Mouse (Mus musculus): ENCODE data around the gene Trip6. TPM values are rescaled to one million over a fixed set of nuclear protein-coding genes. Genes with fewer than 3 reads are reported as not detected.

Trip6 gene
- total RNA-seq (2021): 1 to 10 TPM; 5.8 to 6.9 TPM

DNA sequence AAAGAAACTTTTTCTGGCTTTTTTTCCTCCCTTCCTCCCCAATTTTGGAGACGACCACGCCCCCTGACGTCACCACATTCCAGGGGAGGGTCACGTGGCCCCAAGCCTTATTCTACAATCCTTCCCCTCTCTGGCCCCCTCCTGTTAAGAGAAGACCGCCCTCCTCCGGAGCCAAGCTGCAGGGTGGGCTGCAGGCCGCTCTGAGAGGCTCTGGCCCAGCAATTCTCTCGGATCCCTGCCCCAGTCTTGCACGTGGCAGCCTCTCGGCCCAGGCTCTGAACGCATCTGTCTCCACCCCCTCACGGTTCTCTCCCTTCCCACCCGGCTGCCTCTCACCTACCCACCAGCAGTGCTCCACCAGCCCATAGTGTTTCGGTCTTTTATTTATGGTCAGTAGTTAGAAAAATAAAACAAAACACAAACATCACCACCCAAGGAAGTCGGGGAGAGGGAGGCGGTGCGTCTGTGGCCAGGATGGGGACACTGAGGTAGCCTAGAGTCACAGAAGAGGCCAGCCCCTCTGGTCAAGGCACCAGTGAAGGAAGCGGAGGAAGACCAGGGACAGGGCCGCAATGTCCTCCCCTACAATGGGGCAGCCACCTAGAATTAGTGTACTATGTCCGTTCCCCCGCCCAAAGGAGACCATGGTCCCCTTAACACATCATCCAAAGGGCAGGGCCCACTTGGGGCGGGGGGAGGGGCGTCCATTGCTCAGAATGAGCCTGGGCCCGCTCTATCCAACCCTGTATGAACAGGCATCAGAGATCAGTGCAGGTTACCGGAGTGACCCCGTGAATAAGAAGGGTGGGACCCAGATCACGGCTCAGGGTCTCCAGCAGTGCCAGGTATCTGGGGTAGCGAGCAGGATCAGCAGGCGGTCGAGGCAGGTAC lies at the start of gene Trip6:
Gene Trip6, minus strand, starts transcription at position 212 of the 891 bp plus-strand sequence.
- DNase-seq: peak; percentile 43 to 53

DNA sequence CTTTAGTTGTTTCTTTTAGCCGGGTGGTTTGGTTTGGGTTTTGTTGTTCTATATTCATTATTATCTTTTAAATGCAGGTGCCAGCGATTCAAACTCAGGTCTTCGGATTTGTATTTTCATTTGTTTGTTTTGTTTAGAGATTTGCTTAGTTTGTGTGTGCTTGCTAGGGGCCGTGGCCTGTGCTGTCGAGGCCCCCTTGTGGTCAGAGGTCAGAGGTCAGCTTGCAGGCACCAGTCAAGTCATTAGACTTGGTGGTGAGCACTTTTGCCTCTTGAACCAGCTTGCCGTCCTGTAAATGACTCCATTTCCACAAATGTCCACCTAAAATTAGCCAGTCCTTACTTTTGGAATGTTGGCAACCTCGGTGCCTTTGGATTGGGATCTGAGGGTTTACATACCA lies 44.2 kb upstream of the Trip6 start:
- DNase-seq: no peak

DNA sequence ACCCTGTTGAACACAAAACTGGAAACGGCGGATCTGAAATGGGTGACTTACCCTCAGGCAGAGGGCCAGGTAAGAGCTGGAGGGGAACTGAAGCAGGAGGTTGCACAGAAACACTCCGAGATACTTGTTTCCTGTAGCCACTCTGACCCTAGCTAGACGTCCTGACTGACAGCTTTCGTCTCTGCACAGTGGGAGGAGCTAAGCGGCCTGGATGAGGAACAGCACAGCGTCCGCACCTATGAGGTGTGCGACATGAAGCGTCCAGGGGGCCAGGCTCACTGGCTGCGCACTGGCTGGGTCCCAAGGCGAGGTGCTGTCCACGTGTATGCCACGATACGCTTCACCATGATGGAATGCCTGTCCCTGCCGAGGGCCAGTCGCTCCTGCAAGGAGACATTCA lies 39.9 kb upstream of the Trip6 start:
- no peak for DNase-seq

DNA sequence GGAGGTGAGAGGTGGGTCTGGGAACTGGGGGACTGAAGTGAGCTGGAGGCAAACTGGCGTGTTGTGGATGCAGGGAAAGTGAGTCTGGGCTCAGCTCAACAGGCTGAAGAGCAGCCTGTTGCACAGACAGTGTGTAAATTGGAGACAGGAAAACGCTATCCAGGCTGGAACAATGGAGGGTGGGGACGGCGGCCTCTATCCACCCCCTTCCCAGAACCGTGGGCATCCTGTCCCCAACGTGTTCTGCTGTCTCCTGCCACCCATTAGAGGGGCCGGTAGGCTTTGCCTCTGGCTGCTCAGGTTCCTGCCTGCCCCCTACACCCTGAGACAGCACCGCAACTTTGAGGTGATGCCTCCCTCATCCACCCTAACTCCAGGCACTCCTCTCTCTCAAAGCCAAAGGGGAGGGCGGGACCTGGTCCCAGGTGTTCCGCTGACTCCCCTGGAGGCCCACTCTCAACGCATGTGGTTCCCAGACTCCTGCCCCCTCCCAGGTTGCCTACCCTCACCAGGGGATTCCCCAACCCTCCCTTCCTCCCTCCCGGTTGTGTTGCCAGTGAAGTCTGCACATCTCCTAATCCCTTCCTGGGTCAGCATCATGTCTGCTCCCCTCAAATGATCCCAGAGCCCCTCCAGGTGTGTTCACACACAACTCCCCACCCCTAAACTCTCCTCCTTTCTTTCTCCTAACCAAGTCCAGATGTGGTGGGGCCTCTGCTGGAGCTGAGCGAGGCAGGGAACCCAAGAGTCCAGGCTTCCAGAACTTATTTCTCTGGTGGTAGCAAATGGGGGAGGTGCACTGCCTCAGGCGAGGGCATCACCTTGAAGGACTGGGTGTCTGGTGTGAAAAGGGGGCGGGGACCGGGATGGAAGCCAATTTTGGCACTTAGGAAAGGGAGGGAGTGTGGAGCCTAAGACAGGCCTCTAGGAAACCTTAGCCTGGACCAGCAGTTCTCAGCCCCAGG lies 38.1 kb upstream of the Trip6 start:
- no peak for DNase-seq

DNA sequence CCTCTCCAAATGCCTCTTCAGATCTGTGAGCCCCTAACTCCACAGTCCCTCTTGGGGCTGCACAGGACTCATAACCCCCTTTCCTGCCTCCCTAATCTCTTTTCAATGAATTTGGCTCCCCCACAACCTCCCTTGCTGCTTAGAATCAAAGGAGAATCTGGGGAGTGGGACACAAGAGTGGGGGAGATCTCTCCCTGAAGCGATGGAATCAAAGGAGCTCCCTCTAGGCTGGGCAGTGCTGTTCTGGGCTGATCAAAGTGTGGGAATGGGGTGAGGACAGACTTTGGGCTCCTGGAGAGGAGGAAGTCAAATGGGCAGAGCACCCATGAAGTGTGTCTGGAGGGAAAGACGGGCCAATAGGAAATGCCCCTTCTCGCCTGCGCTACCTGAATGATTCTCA lies 37.2 kb upstream of the Trip6 start:
- DNase-seq: no peak

DNA sequence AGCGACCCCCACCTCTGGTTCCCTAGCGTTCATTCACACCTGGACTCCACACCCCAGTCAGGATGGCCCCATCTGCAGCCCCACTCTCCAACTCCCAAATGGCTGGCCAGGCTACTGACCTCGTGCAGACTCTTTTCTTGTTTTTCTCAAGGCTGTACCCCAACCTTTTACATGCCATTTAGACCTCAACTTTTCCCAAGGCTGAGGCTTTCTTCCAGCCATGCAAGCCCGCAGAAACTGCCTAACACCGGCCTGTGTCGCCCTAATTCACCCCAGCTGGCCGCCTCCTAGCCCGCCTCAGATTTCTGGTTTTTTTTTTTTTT lies 36.8 kb upstream of the Trip6 start:
- no peak for DNase-seq

DNA sequence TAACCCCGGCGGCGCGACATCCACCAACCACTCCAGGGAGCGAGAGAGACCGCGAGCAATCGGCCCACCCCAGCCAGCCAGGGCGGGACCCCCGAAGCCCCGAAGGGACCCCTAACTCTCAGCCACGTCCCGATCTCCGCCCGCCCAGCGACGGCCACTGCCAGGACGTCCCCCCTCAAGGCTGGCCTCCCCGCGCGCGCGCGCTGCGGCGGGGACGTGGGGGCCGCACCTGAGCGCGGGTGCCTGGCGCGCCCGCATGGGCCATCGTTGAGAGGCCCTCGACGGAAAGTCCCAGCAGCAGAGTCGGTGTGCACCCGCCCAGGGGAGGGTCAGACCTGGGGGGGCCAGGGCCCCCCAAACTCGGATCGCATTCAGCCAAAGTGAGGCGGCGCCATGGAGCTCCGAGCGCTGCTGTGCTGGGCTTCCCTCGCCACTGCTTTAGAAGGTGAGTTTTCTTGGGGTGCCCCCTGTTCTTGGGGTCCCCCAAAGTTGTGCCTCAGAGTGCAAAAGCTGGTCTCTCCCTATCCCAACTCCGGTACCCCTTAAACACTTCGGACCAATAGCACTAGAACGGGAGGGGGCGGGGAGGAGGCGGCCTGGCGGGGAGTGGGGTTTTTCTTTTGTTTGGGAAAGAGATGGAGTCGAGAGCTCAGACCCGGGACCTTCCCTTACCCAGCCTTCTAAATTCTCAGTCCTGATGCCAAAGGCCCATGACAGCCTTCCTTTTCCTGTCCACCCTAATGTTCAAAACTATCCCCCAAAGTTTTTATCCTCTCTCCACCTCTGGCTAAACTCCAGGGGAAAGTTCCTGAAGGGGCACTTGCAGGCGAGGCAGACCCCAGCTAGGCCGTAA lies 36.2 kb upstream of the Trip6 start:
- no peak for DNase-seq

DNA sequence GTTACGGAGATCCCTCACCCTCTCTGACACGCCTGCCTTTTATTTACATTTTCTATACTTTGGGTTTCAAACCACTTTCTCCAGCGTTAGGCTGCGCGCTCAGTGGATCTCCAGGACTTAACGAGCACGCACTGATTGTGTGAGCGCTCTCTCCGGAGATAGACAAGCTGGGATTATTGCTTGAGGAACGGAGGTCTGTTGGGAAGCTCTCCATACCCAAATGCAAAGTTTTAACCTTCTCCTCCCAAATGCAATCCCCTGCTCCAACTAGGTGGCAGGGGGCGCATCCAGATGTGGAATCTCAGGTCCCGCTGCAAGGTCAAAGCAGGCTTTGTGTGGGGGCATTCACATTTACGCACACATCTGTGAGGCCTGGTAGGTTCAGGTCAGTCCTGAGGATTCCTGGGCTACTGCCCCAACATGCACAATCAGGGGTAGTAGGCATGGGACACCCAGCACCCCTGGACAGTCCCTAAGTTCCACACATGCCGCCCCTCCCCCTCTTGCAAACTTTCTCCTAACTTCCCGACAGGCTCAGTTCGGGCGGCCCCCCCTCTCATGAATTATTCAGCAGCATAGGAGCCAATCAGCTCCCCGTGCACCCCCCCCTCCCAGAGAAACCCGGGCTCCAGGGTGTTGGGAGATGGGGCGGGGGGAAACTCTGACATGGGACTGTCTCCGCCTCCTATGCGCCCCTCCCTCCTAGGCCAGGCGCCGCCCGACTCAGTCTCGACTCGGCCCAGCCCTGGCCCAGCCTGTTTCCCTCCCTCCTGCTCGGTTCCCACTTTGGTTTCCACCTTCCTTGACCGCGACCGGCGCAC lies 35.4 kb upstream of the Trip6 start, which contains the start of gene Ephb4:
Gene Ephb4, plus strand, starts transcription at position 726 of the 821 bp plus-strand sequence.
- peak; percentile 38 to 46 for DNase-seq

GRCm38 (mm10) chr5:137348482-137349383 lies 34.5 kb upstream of the Trip6 start:
- DNase-seq: no peak

DNA sequence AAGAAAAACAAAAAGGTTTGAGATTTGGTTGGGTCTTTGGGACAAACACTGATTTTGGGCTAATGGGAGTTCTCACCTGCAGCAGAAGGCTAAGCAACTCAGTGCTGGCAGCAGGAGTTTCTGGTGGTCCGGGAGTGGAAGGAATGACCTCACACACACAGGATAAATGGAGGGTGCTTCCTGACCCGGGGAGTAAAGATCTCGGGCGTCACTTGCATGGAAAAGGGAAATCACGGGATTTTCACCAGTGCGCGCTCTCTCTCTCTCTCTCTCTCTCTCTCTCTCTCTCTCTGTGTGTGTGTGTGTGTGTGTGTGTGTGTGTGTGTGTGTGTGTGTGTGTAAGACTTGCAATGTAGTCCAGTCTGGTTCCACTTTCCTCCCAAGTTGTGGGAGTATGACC lies 33.7 kb upstream of the Trip6 start:
- no peak for DNase-seq

DNA sequence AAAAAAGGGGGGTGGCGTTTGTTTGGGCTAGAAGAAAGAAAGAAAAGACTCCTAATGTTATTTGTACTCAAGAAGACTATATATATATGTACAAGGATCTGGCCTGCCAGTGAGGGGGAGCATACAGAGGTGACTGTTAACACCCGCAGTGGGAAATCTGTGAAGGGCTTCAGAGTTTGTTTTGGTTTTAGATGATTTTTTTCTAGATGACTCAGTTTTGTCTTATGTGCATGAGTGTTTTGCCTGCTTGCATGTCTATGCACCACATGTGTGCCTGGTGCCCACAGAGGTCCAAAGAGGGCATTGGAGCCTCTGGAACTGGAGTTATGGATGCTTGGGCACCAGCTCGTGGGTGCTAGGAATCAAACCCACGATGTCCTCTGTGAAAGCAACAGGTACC lies 32.8 kb upstream of the Trip6 start:
- no peak for DNase-seq

DNA sequence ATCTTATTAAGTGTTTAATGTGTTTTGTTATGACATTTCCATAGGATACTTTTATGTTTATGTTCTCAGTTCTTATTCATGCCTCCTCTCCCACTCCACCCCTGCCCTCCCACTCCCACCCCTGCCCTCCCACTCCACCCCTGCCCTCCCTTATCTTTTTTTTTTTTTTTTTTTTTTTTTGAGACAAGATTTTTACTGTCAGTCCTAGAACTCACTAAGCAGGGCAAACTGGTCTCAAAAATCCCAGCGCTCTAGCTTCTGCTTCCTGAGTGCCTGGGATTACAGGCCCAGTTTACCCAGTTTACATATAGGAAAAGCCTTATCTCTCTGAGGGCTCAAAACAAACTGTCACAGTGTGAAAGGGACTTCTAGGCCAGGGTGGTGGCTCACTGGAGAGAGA lies 32.2 kb upstream of the Trip6 start:
- DNase-seq: no peak

DNA sequence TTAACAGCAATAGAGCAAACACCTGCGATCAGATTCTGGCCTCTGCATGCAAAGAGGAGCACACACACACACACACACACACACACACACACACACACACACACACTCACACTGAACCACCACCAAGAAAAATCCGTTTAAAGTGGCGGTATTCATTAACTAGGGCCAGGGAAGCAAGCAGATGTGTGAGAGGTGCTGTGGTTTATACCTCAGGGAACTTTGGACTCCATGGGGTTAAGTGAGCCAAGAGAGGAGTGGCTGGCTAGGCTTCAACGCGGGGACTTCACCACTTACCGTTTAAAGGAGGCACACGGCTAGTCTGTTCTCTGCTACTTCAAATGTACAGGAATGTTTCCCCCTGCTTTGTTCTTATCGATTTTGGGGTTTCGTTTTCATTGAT lies 31.6 kb upstream of the Trip6 start:
- no peak for DNase-seq

GRCm38 (mm10) chr5:137343869-137344268 lies 29.7 kb upstream of the Trip6 start:
- no peak for DNase-seq

GRCm38 (mm10) chr5:137343412-137343811 lies 29.2 kb upstream of the Trip6 start:
- DNase-seq: no peak

GRCm38 (mm10) chr5:137342407-137343012 lies 28.3 kb upstream of the Trip6 start:
- DNase-seq: no peak

- no peak for DNase-seq
Observed at GRCm38 (mm10) chr5:137340222-137340621, 26.0 kb upstream of the Trip6 start.

GRCm38 (mm10) chr5:137339290-137339979 lies 25.2 kb upstream of the Trip6 start:
- no peak for DNase-seq

DNA sequence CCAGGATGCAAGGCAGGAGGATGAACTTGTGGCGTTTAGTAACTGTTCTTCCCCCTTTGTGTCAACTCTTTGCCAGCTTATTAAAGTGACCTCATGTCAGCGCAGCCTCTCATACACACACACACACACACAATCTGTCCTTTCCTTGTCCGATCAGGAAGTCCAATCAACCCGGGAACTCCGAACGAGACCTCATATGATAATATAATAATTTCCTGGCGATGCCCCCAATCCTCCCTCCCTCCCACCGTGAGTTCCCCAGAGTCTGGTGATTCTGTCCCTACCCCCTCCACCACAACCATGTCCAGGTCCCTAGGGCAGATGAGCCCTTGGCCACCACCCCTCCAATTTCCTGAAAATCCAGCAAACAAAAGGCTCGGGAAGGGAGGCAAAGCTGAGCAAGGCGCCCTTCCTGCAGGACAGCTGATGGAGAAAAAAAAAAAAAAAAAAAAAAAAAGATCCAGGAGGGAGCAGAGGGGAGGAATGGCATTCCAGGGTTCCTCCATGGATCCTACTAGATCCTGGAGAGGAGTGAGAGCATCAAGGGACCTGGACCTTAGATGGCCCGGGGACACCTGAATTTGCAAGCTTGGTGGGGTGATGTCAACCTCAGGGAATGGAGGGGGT lies 24.6 kb upstream of the Trip6 start:
- DNase-seq: no peak
